Mouse (Mus musculus) heart, embryonic 15.5 days (tissue): ENCODE measurements at regions not wholly inside any gene's neighbourhood (a gene's known extent, or its start where the extent isn't known, plus 50 kb on each side); places are given as distances from the start of the nearest gene placed in this dataset.

Source experiments
- ATAC-seq: fragments of 200-750 bp; cut with Nextera tagmentation; replicated peaks from 2 replicates; pipeline ENCODE4 v1.8.0; 2017; ENCODE audit warnings: low read depth, moderate TSS enrichment; ENCODE audit not compliant: insufficient number of reproducible peaks, insufficient read depth, low FRiP score
- H3K27ac ChIP-seq: fragments of 300-500 bp; sonication (generic); 2 replicates; pipeline ENCODE4 v1.5.1; 2015; ENCODE audit warnings: mild to moderate bottlenecking, inconsistent platforms
- H3K27me3 ChIP-seq: fragments of 300-500 bp; sonication (generic); 2 replicates; pipeline ENCODE4 v1.6.1; 2015; ENCODE audit warnings: inconsistent platforms
- H3K36me3 ChIP-seq: fragments of 300-500 bp; sonication (generic); 2 replicates; pipeline ENCODE4 v1.6.1; 2015; ENCODE audit warnings: mild to moderate bottlenecking, inconsistent platforms
- H3K4me1 ChIP-seq: fragments of 300-500 bp; sonication (generic); replicated peaks from 2 replicates; pipeline ENCODE4 v1.6.1; 2015; ENCODE audit warnings: inconsistent platforms
- H3K4me2 ChIP-seq: fragments of 300-500 bp; sonication (generic); 2 replicates; pipeline ENCODE4 v1.6.1; 2015; ENCODE audit warnings: inconsistent platforms, mild to moderate bottlenecking, moderate library complexity
- H3K4me3 ChIP-seq: fragments of 300-500 bp; sonication (generic); 2 replicates; pipeline ENCODE4 v1.5.1; 2015; ENCODE audit warnings: mild to moderate bottlenecking, inconsistent platforms
- H3K9ac ChIP-seq: fragments of 300-500 bp; sonication (generic); 2 replicates; pipeline ENCODE4 v1.6.1; 2015; ENCODE audit warnings: mild to moderate bottlenecking, inconsistent platforms
- H3K9me3 ChIP-seq: fragments of 300-500 bp; sonication (generic); replicated peaks from 2 replicates; pipeline ENCODE4 v1.6.1; 2016; ENCODE audit warnings: inconsistent platforms
- WGBS: fragments of 180-500 bp; shearing (Covaris S2); methylation state at CpG from one replicate; pipeline ENCODE4 v1.1.7; 2015; ENCODE audit warnings: mixed read lengths; 5-methylcytosine and 5-hydroxymethylcytosine counted together

DNA sequence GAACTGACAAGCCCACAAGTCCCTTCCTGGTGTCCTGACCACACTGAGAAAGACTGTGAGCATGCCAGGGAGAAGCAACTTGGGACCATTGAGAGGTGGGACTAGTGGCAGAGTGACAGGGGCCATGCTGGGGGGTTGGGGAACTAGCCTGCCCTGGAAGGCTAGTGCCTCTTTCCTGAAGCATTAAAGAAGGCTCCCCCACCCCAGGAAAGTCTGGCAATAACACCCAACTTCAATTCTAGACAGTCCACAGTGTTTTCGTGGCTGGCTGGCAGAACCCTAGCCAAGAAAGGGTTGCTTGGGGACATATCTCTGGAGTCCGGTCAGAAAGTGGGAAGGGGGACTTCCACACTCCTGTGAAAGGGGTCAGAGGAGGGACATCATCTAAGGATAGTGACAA is 121.2 kb downstream of the Chic2 start:
- 57% methylated on average over 2 of the region's 2 CpGs for WGBS
- H3K4me2 ChIP-seq = no peak overlapping the region
- H3K9ac ChIP-seq = no peak overlapping the region
- no peak for ATAC-seq
- H3K9me3 ChIP-seq = no peaks in the 10 kb centered on the region
- no peak overlapping the region for H3K27ac ChIP-seq
- no peaks in the 10 kb centered on the region for H3K36me3 ChIP-seq
- no peak overlapping the region for H3K4me3 ChIP-seq
- H3K4me1 ChIP-seq = no peaks in the 10 kb centered on the region
- H3K27me3 ChIP-seq = no peaks in the 10 kb centered on the region

DNA sequence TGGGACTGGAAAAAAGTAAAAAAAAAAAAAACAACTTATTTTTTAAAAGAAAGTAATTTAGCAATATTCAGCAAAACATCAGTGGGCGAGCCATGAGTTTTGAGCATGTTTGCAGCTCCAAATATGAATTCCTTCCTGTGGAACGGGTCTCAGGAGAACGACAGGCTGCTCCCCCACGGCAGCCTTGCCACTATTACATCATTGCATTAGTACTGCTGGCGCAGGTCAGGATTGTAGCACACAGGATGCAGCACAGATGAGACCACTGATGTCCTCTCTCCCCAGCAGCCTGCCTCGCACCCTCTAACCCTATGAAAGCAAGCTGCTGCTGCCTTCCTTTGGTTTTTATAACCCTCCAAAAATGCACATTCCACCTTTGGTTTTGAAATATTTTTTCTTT is 121.7 kb downstream of the Chic2 start:
- Histone ChIP-seq H3K27me3 (no peaks in the 10 kb centered on the region), H3K9ac (no peak overlapping the region), H3K36me3 (no peaks in the 10 kb centered on the region), H3K9me3 (no peaks in the 10 kb centered on the region), H3K4me2 (no peak overlapping the region), H3K4me3 (no peak overlapping the region), H3K27ac (no peak overlapping the region), H3K4me1 (no peaks in the 10 kb centered on the region)
- WGBS = 76% methylated on average over 6 of the region's 6 CpGs
- ATAC-seq = no peak

DNA sequence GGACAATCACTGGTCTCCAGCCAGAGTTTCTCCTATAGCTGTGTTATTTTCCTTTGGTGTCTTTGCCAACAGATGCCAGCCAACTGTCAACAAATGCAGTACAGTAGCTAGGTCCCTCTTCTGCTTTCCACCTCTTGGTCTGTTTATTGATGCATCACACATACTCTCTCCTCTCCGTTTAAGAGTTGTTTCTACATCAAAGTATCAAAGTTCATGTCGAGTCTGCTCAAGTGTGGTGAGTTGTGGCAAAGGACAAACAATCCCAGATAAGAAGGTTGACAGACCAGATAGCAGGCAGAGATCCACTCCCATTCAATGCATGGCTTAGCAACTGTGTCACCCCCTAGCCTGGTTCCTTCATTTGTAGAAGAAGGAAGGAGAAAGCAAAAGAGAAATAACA is 123.6 kb downstream of the Chic2 start:
- Histone ChIP-seq H3K27ac (no peak overlapping the region), H3K36me3 (no peaks in the 10 kb centered on the region), H3K4me1 (no peaks in the 10 kb centered on the region), H3K27me3 (no peaks in the 10 kb centered on the region), H3K4me2 (no peak overlapping the region), H3K9me3 (0 out of 2 replicates have a peak, but pooled peaks cover 4% of the 10 kb centered on the region), H3K9ac (no peak overlapping the region), H3K4me3 (no peak overlapping the region)
- ATAC-seq = no peak
- 20% methylated on average over 2 of the region's 2 CpGs for WGBS

DNA sequence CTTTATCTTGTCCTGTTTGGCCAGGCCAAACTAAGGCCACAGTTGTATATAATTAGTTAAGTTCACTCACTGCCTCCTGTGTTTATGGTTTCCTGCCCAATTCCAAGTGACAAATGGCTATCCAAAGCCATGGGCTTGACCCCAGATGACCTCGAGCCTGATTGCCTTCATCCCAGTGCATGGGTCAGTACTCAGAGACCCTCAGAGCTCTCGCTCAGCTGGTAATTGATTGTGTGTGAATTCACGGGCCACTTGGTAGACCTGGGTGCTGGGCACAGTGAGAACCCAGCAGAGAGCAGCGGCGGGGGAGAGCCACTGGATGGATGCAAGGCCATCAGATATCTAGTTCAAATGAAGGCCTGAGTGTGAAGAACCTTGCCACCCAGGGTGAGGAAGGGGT is 124.1 kb downstream of the Chic2 start:
- 53% methylated on average over 5 of the region's 5 CpGs for WGBS
- Histone ChIP-seq H3K9me3 (0 out of 2 replicates have a peak, but pooled peaks cover 5% of the 10 kb centered on the region), H3K4me3 (no peak overlapping the region), H3K27ac (no peak overlapping the region), H3K9ac (no peak overlapping the region), H3K4me2 (no peak overlapping the region), H3K27me3 (no peaks in the 10 kb centered on the region), H3K4me1 (no peaks in the 10 kb centered on the region), H3K36me3 (no peaks in the 10 kb centered on the region)
- no peak for ATAC-seq

DNA sequence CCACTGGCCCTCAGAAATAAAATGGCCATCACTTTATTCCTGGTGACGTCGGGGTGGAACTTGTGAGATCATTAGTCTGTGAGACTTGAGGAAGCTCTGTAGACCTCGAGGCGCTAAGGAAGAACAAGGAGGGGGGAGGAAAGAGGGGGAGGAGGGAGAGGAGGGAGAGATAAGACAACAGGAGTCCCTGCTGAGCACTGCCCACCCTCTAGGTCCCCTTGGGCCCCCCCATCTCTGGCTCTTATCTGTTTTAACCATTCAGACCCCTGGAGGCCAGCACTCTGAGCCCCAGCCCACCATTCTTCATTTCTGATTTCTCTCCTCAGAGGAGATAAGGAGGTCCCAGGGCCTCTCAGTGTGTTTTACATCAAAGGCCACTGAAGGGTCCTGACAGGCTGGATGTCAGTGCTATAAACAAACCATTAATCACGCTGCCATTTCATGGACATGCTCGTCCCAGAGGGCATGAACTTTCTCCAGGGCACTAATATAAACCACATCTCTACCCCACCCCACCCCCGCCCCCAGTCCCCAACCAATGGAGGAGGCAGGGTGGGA is 139.0 kb downstream of the Chic2 start:
- Histone ChIP-seq H3K9me3 (no peaks in the 10 kb centered on the region), H3K4me2 (no peak overlapping the region), H3K4me1 (peaks cover 9% of the 10 kb centered on the region), H3K4me3 (no peak overlapping the region), H3K27me3 (no peaks in the 10 kb centered on the region), H3K36me3 (no peaks in the 10 kb centered on the region), H3K9ac (no peak overlapping the region), H3K27ac (no peak overlapping the region)
- peak; percentile 78 for ATAC-seq
- 9% methylated on average over 7 of the region's 7 CpGs for WGBS

DNA sequence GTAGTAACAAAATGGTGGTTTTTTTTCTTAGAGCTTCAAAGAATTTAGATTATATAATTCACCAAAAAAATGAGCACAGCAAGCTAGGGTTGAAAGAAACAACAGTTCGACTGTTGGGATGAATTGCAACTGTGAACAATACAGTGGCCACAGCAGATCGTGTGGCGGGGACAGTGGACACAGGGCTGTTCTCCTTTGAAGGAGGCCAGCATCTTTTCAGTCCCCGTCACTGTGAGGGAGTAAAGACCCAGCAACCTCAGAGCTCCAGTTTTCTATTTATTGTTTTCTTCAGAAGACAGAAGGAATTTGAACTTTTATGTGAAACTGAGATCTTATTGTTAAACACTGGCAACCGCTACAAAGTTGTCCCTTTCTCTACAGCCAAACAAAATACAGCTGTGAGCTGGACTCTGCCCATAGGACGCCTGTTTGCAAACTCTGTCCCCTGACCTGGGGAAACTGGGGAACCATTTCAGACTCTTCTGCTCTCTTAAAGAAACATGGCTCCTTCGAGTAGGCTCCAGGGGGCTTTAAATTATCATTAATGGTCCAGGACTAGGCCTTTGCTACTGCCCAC is 139.6 kb downstream of the Chic2 start:
- no peak overlapping the region for H3K9ac ChIP-seq
- H3K27ac ChIP-seq = no peak overlapping the region
- H3K4me2 ChIP-seq = no peak overlapping the region
- no peaks in the 10 kb centered on the region for H3K9me3 ChIP-seq
- peaks cover 9% of the 10 kb centered on the region for H3K4me1 ChIP-seq
- ATAC-seq = no peak
- no peak overlapping the region for H3K4me3 ChIP-seq
- H3K27me3 ChIP-seq = no peaks in the 10 kb centered on the region
- H3K36me3 ChIP-seq = no peaks in the 10 kb centered on the region
- 47% methylated on average over 7 of the region's 7 CpGs for WGBS

DNA sequence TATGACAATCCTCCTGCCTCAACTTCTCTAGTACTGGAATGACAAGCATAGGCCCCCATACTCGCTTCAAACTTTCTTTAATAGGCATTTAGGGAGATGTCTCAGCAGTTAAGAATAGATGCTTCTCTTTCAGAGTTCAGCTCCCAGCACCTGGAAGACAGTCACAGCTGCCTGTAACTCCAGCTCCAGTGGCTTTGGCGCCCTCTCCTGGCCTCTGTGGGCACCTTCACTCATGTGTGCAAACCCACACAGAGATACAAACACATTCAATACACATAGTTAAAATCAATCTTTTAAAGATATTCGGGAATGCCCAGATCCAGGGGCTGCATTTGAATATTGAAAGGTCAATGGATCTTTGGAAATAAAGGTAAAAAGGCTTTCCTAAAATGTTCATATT is 140.2 kb downstream of the Chic2 start:
- no peak overlapping the region for H3K9ac ChIP-seq
- H3K27me3 ChIP-seq = no peaks in the 10 kb centered on the region
- no peak for ATAC-seq
- 85% methylated on average over 3 of the region's 3 CpGs for WGBS
- no peaks in the 10 kb centered on the region for H3K9me3 ChIP-seq
- peaks cover 9% of the 10 kb centered on the region for H3K4me1 ChIP-seq
- no peak overlapping the region for H3K27ac ChIP-seq
- H3K36me3 ChIP-seq = no peaks in the 10 kb centered on the region
- H3K4me3 ChIP-seq = no peak overlapping the region
- no peak overlapping the region for H3K4me2 ChIP-seq

DNA sequence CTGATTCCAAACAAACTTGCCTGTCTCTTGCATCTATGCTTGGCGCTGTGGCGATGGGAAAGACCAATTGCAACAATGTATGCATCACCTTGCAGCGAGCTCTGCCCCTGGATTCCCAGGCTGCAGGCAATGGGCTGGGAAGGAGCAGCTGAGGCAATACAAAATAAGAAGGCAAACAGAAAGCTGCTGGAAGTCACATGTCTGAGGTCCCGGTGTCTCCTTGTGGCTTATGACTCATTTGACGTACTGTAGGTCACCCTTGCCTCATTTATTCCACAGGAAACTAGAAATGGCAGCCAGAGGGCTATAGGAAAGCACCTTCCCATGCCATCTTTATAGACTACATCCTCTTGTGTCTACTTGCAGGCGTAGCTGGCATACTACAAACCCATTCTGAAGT is 140.9 kb downstream of the Chic2 start:
- H3K4me1 ChIP-seq = peaks cover 9% of the 10 kb centered on the region
- WGBS = 84% methylated on average over 6 of the region's 6 CpGs
- no peaks in the 10 kb centered on the region for H3K36me3 ChIP-seq
- H3K27me3 ChIP-seq = no peaks in the 10 kb centered on the region
- no peaks in the 10 kb centered on the region for H3K9me3 ChIP-seq
- no peak overlapping the region for H3K4me2 ChIP-seq
- no peak for ATAC-seq
- H3K4me3 ChIP-seq = no peak overlapping the region
- no peak overlapping the region for H3K9ac ChIP-seq
- no peak overlapping the region for H3K27ac ChIP-seq

DNA sequence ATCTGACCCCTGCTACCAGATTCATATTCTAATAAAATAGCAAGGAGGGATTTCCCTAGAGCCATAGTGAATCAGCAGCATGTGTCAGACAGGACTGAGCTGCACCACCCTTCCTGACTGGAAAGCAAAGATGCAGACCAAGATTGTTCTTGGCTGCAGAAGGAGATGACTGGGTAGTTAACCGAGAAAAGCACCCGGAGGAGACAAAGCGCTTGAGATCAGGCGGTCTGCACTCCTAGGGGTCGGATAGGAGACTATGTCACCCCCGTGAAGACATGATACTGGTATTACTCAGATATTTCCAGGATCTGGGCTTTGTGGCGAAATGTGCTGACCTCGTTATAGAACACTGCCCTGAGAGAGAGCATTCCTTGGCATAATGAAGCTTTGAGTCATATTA is 147.4 kb downstream of the Chic2 start:
- no peak overlapping the region for H3K9ac ChIP-seq
- H3K9me3 ChIP-seq = no peaks in the 10 kb centered on the region
- H3K4me2 ChIP-seq = no peak overlapping the region
- WGBS = 76% methylated on average over 8 of the region's 8 CpGs
- no peak for ATAC-seq
- no peak overlapping the region for H3K4me3 ChIP-seq
- H3K4me1 ChIP-seq = no peaks in the 10 kb centered on the region
- no peak overlapping the region for H3K27ac ChIP-seq
- no peaks in the 10 kb centered on the region for H3K36me3 ChIP-seq
- no peaks in the 10 kb centered on the region for H3K27me3 ChIP-seq

DNA sequence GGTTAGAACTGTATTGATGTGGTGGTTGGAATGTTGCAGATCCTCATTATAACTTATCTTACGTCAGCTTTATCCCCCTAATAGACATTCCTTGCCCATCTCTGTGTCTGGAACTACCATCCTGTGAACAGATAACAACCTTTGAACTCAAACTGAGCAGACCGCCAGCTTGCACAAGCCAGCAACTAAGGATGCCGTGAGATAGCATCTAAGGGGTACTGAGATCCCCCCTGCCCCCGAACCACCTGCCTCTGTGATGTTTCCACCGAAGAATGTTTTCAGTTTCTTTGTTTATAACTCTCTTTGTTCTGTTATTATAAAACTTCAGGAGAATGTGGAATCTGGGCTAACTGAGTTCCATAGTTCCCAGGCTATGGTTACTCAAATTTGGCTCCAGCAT is 151.3 kb downstream of the Chic2 start:
- Histone ChIP-seq H3K4me3 (no peak overlapping the region), H3K27ac (no peak overlapping the region), H3K27me3 (no peaks in the 10 kb centered on the region), H3K9me3 (no peaks in the 10 kb centered on the region), H3K9ac (no peak overlapping the region), H3K4me1 (no peaks in the 10 kb centered on the region), H3K36me3 (no peaks in the 10 kb centered on the region), H3K4me2 (no peak overlapping the region)
- no peak for ATAC-seq
- 60% methylated on average over 5 of the region's 5 CpGs for WGBS

DNA sequence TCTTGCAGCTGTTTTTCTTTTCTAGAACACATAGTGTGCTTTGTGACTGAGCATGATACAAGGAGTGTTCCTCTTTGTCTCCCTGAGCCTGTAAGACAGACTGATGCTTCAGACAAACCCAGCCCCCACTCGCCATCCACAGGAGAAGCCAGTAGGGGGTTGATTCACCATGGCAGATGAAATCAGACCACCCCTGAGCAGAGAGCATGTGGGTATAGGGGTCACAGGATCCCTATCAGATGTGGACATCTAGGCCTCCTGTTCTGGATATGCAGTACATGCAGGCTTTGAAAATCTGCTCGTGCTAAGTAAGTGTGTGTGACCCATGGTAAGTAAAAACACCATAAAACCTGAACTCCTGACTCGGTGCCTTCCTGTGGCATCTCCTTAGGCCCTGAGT is 153.0 kb downstream of the Chic2 start:
- no peak for ATAC-seq
- 69% methylated on average over 3 of the region's 3 CpGs for WGBS
- no peaks in the 10 kb centered on the region for H3K9me3 ChIP-seq
- H3K27ac ChIP-seq = no peak overlapping the region
- no peak overlapping the region for H3K4me3 ChIP-seq
- no peak overlapping the region for H3K4me2 ChIP-seq
- no peak overlapping the region for H3K9ac ChIP-seq
- no peaks in the 10 kb centered on the region for H3K27me3 ChIP-seq
- no peaks in the 10 kb centered on the region for H3K36me3 ChIP-seq
- no peaks in the 10 kb centered on the region for H3K4me1 ChIP-seq

DNA sequence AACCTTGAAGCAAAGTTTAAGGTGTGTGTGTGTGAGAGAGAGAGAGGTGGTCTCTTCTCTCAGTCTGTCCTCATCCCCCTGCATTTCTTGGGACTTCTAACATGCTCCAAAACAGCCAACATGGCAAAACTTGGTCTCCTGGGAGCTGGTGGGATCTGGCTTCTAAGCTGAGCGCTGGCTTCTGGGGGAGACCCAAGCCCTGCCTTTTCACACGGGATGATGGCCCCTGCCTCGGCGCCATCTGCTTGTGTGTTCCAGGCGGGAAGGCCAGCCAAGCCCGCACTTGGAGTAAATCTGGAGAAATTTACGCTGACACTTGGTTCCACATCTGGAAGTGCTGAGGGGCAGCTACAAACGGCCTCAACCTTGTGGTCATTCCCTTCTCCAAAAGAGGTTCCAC is 155.6 kb downstream of the Chic2 start:
- ATAC-seq = no peak
- H3K36me3 ChIP-seq = no peaks in the 10 kb centered on the region
- H3K4me3 ChIP-seq = no peak overlapping the region
- H3K27me3 ChIP-seq = 0 out of 2 replicates have a peak, but pooled peaks cover 3% of the 10 kb centered on the region
- H3K27ac ChIP-seq = no peak overlapping the region
- H3K9ac ChIP-seq = no peak overlapping the region
- 74% methylated on average over 8 of the region's 8 CpGs for WGBS
- H3K4me2 ChIP-seq = no peak overlapping the region
- H3K9me3 ChIP-seq = no peaks in the 10 kb centered on the region
- no peaks in the 10 kb centered on the region for H3K4me1 ChIP-seq
